Mouse (Mus musculus) 416B (cell line): Measurements from ENCODE around the gene Stag1.
"Not testable (repeated sequence)": the region's sequence is repeated elsewhere in the genome, so short reads cannot be mapped to it uniquely, and the experiment has no call there.

Experiments used
- DNase-seq: peaks from one replicate; pipeline ENCODE4 v3.0.0; 2011; ENCODE audit warnings: low read depth

The Stag1 gene

GRCm38 (mm10) chr9:100685769-100686487 lies 88.3 kb downstream of the Stag1 start:
- peak; percentile 52 for DNase-seq

DNA sequence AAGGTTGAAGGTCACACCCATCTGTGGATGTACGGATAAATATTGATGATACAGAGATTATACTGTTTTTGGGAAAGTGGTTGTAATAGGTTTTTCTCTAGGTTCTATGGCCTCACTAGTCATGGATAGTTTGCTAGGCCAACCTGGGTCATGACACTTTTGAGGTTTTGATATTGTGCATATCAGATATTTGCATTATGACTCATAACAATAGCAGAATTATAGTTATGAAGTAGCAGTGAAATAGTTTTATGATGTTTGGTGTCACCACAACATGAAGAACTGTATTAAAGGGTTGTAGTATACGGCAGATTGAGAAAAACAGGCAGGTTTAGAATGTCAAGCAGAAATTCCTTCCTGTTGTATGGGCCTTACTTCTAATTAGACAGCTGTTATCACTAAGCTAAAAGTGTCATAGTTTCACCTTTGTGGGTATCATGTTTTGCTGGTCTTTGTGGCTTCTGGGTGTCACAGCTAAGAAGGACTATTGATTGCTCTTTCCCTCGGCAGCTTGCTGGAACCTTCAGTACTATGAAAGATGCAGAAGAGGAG lies 92.2 kb downstream of the Stag1 start:
- DNase-seq: peak; percentile 52

DNA sequence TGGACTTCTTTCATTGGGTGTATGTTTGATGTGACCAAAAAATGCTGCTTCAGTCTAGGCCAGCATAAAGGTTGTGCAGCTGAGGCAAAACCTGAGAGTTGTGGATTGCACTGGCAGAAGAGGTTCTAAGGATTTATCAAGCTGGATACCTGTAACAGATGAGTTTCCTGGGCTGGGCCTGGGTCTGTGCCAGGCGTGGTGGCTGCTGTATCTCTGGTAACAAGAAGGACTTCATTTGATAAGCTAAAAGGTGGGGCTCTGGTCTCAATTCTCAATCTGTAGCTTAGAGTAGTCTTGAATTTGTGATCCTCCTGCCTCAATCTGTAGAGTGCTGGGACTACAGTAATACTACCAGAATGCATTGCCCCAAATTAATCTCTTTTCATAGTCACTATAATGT lies 94.6 kb downstream of the Stag1 start:
- no peak for DNase-seq

GRCm38 (mm10) chr9:100696537-100696936 lies 98.9 kb downstream of the Stag1 start:
- peak; percentile 60 for DNase-seq

DNA sequence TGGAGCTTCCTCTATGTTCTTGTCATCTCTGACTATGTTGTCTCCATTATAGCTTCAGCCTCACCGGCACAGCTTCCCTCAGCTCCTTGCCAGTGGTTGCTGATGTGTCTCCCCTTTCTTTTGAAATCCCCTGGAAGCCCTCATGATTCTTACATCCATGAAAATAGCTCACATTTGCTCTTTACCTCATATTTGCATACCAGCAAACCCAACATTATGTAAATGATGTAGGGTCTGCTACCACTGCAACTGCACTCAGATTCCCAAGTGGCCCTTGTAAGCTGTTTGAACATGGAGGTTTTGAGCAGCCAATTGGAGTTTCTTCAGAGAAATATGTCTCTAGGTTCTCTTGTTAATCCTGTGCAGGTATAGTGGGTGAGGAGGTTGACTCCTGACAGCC lies 110.0 kb downstream of the Stag1 start:
- DNase-seq: no peak

DNA sequence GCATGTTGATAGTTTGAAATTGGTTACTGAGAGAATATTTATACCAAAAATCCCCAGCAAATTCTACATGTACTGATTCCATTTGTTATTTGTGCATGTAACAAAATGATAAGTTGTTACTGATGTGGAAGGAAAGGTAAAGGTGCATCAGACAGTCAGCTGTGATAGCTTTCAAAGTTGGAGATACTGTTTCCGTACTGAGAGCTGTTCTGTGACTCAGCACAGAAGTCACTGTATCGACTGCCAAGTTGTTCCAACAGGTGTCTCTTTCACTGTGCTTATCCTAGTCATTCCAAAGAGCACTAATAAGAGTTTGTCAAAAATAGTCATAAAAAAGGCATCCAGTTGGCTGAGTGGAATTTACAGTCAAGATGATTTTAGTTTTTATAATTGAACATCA lies 114.1 kb downstream of the Stag1 start:
- DNase-seq: no peak

DNA sequence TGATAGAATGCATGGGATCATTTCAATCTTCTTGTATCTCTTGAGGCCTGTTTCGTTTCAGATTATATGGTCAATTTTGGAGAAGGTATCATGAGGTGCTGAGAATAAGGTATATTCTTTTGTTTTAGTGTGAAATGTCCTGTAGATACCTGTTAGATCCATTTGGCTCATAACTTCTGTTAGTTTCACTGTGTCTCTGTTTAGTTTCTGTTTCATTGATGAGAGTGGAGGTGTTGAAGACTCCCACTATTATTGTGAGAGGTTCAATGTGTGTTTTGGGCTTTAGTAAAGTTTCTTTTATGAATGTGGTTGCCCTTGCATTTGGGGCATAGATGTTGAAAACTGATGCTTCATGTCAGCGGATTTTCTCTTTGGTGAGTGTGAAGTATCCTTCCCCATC lies 127.2 kb downstream of the Stag1 start:
- not testable (repeated sequence) for DNase-seq

DNA sequence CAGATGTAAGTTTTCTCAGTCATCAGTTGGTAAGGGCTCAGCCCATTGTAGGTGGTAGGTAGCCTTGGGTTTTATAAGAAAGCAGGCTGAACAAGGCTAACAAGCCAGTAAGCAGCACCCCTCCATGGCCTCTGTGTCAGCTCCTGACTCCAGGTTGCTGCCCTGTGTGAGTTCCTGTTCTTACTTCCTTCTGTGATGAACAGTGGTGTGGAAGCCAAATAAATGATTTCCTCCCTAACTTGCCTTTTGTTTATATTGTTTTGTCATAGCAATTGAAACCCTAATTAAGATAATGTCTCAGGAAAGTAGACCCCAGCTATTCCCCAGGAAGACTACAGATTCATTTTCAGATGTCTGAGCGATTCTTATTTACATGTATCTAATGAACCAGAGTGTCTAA lies 134.2 kb downstream of the Stag1 start:
- DNase-seq: peak; percentile 27

GRCm38 (mm10) chr9:100733907-100734440 lies 136.4 kb downstream of the Stag1 start:
- peak; percentile 54 for DNase-seq

- DNase-seq: peak; percentile 50
Measured at GRCm38 (mm10) chr9:100735993-100736645, 138.5 kb downstream of the Stag1 start.

DNA sequence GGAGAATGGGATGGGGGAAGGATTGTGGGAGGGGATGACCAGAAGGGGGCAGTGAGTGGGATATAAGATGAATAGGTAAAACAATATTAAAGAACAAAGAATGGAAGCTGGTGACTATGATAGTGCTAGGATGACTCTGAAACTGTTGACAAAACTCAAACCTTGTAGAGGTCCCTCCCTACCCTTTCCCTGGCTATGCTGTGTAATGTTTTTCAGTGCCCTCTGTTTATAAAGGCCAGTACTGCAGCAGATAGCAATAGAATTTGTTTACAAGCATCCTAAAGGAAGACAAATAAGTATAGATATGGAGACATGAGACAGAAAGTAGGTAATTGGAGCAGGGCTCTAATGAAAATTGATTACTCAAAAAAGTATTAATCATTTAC lies 139.0 kb downstream of the Stag1 start:
- DNase-seq: peak; percentile 42

DNA sequence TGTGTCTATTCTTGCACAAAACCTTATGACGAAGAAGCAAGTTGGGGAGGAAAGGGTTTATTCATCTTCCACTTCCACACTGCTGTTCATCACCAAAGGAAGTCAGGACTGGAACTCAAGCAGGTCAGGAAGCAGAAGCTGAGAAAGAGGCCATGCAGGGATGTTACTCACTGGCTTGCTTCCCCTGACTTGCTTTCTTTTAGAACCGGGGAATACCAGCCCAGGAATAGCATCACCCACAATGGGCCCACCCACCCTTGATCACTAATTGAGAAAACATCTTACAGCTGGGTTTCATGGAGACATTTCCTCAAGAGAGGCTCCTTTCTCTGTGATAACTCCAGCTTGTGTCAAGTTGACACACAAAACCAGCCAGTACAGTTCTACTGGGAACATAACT lies 179.6 kb downstream of the Stag1 start:
- DNase-seq: not testable (repeated sequence)

- DNase-seq: peak; percentile 15
Measured at GRCm38 (mm10) chr9:100865984-100866383, 268.4 kb downstream of the Stag1 start.

- DNase-seq: no peak
Measured at GRCm38 (mm10) chr9:100869635-100870034, 272.0 kb downstream of the Stag1 start.

DNA sequence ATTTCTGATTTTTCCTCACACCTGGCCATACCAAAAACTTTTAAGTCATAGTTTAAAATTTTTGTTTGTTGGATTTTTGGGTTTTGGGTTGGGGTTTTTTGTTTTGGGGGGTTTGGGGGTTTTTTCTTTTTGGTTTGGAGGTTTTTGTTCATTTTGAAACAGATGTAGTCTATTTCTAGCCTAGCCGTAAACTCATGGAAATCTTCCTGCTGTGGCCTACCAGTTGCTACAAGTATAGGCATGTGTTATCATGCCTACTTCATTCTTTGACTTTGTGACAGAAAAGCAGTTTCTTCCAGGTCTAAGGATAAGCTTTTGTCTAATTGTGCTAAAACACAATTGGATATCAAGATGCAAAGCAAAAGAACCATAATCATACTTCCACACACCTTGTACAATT lies 298.5 kb downstream of the Stag1 start:
- DNase-seq: no peak

GRCm38 (mm10) chr9:100898042-100898441 lies 300.4 kb downstream of the Stag1 start:
- DNase-seq: no peak

DNA sequence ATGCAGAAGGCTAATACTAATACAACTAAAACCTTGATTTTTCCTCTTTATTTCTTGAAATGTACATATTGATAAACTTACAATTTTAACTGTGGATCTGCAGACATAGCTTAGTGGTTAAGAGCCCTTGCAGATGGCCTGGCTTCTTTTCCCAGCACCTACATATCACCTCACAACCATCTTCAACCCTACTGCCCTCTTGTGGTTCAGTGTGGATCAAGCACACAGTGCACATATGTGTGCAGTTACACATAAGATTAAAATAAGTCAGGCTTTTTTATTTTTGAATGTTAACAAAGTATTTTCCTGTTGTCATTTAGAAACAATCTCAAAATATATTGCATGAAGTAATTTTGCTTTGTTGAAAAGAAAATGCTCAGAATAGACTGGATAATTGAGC lies 312.8 kb downstream of the Stag1 start:
- peak; percentile 75 for DNase-seq

DNA sequence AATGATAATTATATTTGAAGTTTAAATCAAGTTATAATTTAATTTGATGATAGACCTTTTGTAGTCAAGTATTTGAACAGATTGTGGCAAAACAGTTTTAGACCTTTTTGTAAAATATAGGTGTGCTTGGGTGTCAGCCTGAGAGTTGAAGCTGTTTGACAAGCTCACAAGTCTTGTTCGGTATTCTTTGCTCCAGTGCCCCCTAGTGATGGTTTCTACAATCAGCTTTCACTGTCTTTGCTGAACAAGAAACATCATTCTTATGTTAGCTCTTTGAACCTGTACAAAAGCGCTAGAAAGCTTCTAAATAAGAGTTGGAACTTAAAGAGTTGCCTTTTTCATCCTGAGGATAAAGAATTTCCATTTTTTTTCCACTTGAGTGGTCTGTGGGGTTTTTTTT lies 319.5 kb downstream of the Stag1 start:
- DNase-seq: peak; percentile 89

GRCm38 (mm10) chr9:100926629-100927028 lies 329.0 kb downstream of the Stag1 start:
- DNase-seq: no peak

GRCm38 (mm10) chr9:100942042-100942441 lies 344.4 kb downstream of the Stag1 start:
- DNase-seq: no peak

DNA sequence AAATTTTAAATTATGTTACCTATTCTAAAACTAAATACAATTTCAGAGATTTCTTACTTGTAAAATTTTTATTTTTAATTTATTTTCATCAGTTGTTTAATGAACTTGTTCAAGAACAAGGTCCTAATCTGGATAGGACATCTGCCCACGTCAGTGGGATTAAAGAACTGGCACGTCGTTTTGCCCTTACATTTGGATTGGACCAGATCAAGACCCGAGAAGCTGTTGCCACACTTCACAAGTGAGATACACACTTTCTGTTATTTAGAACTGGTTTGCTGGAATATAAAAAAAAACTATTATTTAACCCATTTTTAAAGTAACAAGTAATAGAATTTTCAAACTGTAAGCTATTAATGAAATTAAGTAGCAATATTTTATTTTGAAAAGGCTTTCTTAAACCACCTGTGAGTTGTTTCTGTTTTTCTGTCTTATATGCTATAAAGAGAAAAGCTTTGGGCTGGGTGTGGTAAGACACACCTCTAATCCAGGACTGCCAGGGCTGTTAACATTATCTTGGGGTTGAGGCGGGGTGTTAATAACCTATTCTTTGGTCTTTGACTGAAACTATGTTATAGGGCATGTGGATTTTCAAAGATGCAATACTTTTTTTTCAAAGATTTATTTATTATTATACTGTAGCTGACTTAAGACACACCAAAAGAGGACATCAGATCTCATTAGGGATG lies 347.2 kb downstream of the Stag1 start:
- DNase-seq: no peak

- DNase-seq: peak; percentile 84
Measured at GRCm38 (mm10) chr9:100951481-100951880, 353.9 kb downstream of the Stag1 start.
